Mouse (Mus musculus): ENCODE results near the gene Zbtb20.

The Zbtb20 gene

DNA sequence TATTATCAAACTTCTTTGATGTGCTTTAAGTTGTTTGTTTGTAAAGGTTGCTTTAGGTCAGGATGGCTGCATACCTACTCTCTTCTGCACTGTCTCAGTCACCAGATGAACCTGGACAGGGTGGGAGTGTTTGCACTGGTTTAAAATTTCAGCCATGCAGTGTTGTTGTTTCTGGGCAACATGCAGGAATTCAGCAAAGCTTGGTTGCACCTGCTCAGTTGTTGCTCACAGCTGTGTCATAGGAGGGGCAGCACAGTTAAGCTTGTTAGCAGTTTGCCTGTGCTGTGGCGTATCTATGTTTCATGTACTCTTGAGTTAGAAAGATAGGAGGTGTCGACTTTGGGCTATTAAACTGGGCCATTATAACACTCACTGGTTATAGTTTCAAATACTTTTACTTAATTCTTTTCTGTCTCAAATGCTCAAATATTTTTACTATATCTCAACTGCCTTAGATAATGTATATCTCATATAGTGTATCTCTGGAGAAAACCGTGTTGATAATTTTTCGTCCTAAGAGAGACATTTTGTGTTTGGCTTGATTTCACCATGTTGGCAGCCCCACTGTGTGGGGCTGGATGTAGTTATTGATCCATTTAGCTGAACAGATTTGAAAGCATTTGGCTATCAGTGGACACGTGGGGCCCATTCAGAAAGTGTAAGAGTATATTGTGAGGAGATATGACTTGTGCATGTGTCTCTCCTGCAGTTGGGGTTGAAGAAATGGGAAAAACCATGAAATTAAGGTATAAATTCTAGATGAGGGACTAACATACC, 197.3 kb downstream of the Zbtb20 start:
- no peak for DNase-seq (ENCODE audit: low spot score in 2 of 2)

DNA sequence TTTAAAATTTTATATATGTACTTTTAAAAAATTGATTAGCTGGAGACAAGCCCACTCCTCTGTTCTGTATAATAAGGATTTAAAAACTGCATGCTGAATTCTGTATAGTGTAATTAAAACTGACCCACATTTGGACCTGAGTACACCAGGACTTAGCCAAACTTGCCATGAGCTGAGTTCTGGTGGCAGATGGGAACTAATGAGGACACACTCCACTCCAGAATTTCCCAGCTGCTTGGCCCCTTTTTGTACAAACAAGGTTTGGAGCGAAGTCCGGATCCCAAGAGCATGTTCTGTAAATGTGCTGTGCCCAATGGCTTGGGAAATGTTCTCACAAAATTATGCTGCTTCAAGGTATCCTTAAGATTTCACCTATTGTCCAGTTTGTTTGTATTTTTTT, 204.7 kb downstream of the Zbtb20 start:
- DNase-seq (ENCODE audit: low spot score in 2 of 2), result no peak

DNA sequence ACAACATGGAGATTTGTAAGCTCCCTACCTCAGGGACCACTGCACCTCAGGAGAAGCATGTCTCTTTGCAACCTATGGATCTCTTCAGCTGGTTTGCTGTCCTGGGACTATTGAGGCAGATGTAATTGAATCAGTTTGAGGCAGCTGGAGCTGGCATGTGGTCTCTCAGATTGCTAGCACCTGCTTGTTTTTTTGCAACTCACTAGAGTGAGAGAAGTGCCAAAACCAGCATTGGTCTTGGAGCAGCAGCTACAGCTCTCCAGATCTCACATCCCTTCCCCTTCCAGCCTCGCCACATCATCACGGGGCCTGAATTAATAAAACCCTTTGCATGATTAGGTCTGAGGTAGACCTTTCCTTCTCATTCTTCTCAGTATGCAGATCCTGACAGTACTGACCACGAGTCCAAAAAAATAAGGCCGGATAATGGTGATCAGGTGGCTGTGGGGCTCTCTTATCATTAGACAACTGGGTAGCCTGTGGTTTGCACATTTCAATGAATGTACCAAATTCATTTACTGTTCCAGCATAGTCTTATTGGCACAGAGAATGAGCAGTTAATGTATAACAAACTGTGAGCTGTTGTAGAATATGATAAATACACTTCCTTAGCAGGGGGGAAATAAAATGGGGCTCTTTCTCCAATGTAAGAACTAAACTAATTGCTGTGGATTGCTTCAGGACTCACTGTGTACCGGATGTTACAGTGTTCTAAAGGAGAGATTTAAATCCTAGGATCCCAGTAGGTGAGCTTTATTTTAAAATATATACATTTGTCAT, 205.4 kb downstream of the Zbtb20 start:
- no peak for DNase-seq (ENCODE audit: low spot score in 2 of 2)

DNA sequence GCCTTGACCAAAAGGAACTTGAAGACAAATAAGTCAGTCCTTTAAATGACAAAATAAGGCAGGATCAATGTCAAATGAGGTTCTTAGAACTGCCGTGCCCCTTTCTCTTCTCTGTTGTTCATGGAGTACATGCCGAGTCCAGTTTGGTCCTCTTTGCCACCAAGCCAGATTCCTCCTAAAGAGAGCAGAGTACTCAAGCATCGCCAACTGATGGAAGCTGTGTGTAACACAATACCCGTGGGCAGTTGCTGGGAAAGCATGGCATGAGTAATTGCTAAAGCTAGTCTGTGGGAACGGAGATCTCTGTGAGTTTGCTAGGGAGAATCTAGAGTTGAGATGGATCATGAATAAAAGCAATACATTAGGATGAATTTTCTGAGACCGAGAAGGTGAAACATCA, 206.3 kb downstream of the Zbtb20 start:
- DNase-seq (ENCODE audit: low spot score in 2 of 2), result no peak

DNA sequence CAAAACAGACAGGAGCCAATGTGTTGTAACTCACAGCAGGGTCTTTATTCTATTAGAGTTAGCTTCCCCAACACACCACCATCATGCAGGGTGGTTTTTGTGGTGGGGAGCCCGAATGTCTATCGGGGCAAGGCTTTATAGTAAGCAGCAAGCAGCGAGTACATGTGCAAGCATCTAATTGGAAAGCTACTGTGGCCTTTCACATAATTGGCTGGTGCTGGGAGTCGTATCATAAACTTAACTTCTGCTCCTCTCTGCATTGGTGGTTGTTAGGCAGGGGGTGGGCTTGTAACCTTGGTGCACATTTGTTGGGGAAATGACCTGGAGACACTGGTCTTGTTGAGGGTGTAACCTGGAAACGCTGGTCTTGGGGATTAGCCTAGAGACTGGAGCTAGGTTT, 207.1 kb downstream of the Zbtb20 start:
- DNase-seq (ENCODE audit: low spot score in 2 of 2), result no peak

DNA sequence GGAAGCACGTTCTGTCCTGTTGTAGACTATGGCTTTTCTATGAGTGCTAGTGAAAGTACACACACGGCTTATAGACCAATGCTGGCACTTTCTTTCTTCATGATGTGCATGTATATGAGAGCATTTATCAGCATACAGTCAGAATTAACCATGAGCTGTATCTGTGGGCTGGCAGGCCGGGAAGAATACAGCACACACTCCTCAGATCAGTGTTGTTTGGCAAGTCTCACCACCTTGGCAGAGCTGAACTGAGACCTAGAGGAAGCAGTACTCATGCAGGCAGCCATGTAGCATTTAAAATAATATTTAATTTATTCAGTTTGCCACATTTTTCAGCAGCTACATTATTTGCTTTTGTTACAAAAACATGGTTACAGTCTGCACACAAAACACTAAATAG, 214.5 kb downstream of the Zbtb20 start:
- no peak for DNase-seq (ENCODE audit: low spot score in 2 of 2)

DNA sequence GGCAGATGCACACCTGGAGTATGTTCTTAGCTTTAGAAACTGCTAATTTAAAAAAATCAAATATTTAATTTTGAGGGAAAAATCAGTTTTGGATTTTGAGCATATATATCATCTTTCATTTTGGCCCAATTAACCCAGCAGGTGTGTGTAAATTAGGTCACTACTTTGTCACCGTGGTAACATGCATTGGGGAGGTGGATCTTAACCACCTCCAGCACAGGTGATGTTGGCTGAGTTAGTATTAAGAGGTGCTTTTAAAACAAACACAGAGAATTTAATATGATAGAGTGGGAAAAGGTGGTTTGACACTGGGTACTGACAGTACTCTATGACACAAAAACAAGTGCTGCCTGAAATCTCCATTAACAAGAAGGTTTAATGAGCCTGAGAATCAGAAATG, 218.5 kb downstream of the Zbtb20 start:
- DNase-seq (ENCODE audit: low spot score in 2 of 2), result no peak

DNA sequence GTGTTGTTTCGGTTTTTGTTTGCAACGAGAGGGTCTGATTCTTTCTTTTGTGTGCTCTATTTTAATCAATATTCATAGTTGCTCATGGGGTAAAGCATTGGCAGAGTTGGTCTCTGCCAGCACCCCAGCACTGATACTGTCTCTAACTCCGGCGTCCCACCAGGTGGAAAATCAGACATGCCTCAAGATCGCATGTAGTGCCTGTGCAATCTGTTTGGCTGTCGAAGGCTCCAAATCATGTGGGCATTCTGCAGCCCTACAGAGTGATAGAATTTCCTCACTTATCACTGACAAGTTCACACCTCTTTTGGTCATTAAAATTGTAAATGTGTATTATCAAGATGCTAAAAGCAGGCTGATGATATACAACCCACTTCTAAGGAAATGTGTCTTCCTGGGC, 219.1 kb downstream of the Zbtb20 start:
- no peak for DNase-seq (ENCODE audit: low spot score in 2 of 2)

DNA sequence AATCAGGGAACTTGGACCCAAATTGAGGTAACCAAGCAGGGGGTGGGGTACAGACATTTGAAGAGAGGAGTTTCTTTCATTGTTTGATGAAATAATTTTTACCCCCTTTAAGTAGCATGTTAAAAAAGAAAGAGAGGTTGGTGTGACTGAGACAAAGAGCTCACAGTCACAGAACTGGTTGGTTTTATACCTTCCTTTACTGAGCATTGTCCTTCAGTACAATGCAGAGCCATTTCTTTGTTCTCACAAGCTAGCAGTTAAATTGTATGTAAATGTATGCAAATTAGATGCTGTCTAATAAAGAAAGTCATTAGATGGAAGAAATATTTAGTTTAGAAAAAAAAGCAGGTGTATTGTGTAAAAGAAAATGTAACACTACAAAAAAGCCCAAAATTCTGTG, 220.4 kb downstream of the Zbtb20 start:
- no peak for DNase-seq (ENCODE audit: low spot score in 2 of 2)

DNA sequence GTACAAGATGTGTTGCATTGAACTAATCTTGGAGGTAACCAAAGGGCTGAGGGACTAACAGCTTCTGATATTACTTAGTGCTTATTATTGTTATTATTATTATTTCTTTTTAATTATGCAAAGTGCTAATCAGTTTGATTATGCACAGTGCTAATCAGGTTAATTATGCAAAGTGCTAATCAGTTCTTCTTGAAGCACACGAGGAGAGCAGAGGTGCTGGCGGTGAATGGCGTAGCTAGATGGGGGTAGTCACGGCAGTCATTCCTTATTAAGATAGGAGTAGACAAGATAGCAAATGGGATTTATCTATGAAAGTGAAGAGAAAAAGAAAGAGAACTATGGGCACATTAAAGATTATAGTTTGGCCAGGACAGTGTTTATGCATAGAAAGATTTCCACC, 222.5 kb downstream of the Zbtb20 start:
- DNase-seq (ENCODE audit: low spot score in 2 of 2), result no peak

DNA sequence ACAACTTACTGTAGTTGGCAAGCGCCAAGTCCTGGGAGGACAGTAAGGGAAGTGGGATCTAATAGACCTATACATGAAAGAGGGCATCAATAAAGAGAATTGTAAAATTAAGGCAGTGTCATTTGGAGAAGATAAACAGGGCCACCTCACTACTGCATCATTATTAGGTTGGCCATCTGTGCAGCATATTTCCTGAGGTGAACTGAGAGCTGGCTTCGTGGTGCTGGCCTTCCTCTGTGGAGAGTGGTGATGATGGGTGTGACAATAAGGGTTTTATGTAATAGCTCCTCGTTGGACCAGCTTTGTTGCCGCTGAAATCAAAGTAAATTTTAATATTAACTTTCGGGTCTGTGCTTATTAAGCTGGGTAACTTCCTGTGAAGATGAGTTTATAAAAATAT, 223.0 kb downstream of the Zbtb20 start:
- DNase-seq (ENCODE audit: low spot score in 2 of 2), result no peak

DNA sequence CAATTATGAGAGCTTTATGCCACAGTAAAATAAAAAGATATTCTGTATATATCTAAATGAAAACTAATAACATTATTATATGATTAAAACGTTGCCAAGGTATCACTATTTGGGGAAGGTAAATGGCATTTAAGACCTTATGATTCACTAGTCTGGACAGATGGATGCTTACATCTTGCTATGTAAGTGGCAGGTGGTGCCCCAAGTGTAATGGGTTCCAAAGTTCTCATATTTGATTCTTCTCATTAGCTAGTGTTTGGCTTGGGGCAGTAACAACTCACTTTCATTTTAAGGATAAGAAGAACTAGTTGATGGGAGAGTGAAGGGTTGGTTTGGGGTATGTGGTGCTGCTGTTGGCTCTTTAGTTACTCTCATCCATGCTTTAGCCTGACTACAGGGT, 235.6 kb downstream of the Zbtb20 start:
- DNase-seq (ENCODE audit: low spot score in 2 of 2), result no peak

DNA sequence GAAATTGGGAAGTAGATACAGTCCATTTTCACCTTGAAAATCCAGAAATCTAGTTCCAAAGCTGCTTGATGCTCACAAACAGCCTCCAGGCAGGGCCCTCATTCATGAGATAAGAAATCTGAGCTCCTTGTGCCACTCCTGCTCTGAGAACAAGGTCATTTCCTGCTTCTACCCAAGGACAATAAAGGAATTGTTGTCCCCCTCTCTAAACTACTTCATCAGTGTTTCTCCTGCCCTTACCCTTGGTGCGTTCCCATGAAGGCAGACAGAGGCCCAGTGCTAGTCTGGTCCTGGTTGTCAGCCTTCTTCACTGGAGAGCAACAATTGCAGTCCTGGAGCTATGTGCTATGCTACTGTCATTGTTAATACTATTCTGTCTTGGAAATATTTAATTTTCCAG, 238.3 kb downstream of the Zbtb20 start:
- DNase-seq (ENCODE audit: low spot score in 2 of 2), result no peak

DNA sequence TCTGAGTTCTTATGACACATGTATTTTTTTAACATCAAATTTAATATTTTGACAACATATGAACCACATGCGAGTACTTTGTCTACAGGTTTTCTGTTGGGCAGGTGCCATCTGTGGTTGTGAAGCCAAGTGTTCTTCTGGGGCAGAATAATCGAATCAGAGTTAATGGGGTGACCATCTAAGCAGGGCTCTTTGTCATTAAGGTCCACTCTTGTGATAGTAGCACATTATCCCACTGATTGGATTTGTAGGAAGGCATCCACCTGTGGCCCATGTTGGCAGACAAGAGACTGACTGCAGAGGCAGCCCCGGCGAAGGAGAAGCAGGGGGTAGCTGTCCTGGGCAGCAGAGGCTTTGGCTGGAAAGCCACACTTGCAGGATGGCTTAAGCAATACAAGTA, 254.3 kb downstream of the Zbtb20 start:
- DNase-seq (ENCODE audit: low spot score in 2 of 2), result no peak

DNA sequence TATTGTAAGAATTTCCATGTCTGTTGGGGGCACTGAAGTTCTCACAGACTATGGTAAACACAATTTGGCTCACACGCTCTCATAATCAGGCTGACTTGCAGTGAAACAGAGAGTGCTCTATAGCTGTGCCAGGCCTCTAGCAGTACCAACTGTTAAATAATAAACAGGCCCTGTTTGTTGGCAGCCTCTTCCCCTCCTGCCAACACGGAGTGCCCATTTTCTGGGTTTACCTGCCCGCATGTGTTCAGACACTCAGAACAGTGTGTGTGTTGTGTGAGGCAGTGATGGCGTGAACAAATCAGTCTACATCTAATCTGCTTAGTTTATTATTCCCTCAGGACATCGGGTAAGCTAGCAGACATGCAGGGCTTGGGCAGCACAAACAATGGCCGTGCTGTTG, 254.9 kb downstream of the Zbtb20 start:
- peak in 1 of 2 experiments; percentile 41 for DNase-seq (ENCODE audit: low spot score in 2 of 2)

DNA sequence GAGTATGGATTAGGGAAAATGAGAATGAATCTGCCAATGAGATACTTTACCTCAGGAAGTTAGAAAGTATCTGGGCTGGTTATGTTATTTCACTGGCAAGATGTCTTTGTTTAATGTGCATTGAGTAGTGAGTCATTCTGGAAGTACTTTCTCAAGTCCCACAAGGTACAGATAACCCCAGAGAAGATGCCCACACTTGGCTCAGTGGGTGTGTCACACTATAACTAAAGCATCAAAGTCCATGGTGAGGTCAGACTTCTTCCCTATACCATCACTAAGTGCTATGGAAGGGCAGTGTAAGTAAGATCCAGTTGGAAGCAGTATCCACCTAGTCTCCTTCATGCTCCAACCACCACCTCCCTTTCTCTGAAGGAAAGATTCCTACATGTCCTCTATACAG, 255.4 kb downstream of the Zbtb20 start:
- no peak for DNase-seq (ENCODE audit: low spot score in 2 of 2)

DNA sequence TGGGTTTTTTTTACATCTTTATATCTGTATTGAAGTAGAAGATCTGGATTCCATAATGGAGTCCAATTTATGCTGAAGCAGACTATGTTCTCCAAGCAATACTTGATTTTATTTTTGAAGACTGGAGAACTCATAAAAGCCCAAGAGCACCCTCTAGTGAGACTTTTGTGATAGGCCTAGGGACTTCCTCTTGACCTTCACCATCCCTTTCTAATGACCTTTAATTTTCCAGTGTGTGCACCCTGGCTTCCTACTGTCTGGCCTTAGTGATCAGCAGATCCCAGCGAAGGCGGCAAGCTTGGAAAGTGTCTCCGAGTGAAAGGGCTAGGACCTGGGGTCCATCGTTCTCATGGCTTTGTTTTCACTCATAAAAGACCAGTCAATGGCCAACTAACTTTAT, 292.8 kb downstream of the Zbtb20 start:
- peak in 1 of 2 experiments; percentile 7 for DNase-seq (ENCODE audit: low spot score in 2 of 2)

DNA sequence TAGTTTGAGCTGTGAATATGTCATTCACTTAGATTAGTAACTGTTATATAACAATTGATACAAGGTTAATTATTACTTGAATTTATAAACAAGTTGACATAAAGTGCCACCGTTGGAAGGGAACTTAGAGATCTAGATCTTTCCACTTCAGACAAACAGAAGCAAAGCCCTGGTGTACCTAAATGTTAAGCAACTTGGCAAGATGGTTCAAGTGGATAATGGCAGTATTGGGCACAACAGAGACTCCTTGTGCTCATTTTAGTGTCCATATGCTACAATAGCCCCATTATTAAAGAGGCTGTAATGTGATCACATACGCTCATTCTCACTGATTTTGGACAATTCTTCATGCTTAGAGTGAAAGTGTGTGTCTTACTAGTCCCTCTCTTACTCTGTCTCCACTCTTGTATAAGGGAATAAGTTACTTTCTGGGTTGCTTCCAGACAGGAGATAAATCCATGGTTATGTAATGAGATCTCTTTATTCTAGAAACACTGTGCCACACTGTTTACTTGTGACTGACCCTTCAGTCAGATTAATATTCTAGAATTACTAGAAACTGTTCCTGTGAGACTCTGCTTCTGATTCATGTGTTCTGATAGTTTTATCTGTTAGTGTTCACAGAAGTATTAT, 293.7 kb downstream of the Zbtb20 start:
- no peak for DNase-seq (ENCODE audit: low spot score in 2 of 2)

DNA sequence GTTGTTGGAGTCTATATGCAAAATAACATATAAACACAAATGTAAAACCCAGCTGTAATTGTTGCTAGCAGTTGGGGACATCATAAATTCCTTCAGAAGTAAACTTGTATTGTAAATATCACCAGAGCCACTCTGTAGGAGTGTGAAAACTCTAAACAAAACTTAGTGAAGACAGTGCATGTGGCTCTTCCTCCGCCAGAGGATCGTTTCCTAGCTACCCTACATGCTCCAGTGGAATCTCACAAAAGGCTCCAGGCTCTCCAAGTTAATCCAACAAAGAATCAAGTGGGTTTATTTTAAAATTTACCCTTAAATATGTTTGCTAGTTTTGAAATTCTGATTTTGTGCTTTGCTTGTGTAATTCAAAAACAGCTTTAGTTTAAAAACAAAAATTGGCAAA, 296.5 kb downstream of the Zbtb20 start:
- no peak for DNase-seq (ENCODE audit: low spot score in 2 of 2)

DNA sequence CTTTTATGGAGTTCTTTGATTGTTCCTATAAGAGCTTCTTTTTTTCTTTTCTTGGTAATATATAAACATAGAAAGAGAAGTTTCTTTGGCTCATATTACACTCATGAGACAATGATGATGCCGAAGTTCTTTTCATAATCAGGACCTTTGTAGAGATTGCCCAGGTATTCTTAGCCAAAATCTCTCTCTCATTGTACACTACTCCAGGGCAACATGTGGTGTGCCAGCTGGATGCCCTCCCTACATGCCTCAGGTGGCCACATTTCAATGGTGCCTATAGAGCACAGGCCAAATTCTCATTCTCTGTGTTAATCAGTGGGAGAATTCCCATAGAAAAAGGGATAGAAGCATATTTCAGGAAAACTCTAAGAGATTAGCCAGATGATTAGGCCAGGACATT, 297.2 kb downstream of the Zbtb20 start:
- DNase-seq (ENCODE audit: low spot score in 2 of 2), result no peak

DNA sequence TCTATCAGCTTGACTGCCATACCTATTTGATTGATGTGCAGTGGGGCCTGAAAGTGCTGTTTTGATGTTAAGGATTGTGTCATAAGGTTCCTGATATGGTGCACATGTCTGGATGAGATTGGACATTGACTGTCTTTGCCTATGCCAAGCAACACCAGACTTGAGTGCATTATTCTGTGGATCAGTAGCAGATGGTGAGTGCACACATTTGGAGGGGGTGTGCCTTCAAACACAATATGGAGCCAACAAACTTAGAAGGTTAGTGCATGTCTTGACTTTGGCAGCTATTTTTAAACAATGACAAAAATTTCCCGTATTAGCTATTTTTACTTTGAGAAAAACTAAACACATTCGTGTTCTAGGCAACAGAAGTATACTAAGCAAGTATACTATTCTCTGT, 299.1 kb downstream of the Zbtb20 start:
- DNase-seq (ENCODE audit: low spot score in 2 of 2), result no peak

DNA sequence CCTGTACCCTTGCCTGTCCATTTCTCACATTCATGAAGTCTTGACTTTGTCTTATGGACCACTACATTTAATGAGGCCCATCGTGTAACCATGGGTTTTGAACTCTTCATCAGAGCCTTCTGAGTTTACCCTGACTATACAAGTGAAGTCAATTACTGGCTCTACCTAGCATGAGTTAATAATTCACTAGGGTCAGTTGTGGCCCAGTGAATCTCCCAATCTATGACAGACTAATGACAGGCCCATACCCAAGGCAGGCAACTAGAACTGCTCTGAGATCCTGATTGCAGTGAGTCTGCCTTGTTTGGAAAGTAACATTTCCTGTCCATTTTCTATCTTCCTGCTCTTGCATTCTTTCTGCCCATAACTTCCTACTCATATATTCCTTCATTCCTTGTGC, 305.4 kb downstream of the Zbtb20 start:
- DNase-seq (ENCODE audit: low spot score in 2 of 2), result no peak

DNA sequence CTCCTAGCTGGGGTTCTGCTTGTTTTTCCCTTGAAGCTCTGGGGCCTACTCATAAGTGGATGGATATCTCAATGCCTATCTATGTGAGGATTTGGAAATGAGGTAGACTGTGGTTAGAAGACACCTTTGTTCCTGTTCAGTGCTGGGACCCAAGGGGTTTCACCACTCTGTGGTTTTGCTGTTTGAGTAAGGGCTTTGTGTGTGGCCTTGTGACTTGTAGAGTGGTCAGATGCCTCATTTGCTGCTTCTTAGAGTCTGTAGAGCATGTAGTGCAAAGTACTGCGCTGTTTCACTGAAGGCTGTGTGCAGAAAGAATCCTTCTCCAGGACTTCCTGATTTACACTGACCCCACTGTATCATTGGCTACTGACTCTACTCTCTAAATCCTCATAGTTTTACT, 314.7 kb downstream of the Zbtb20 start:
- DNase-seq (ENCODE audit: low spot score in 2 of 2), result no peak
